Mouse (Mus musculus): Measurements from ENCODE around the gene Kif2c.

GRCm38 (mm10) chr4:117231208-117231607, 48.8 kb upstream of the Kif2c start:
- TF ChIP-seq CTCF (IDR thresholded peaks at IDR 0.05; ENCODE audit: low read depth) (no peak), EP300 (IDR thresholded peaks at IDR 0.05; ENCODE audit: low read depth) (no peak)
